Mouse (Mus musculus) ES-Bruce4 (cell line): ENCODE measurements at regions not wholly inside any gene's neighbourhood (a gene's known extent, or its start where the extent isn't known, plus 50 kb on each side); places are given as distances from the start of the nearest gene placed in this dataset.

Experiments
- CTCF ChIP-seq: IDR thresholded peaks from one replicate; pipeline ENCODE4 v1.8.1; 2011; ENCODE audit warnings: low read depth, low read length
- POLR2A ChIP-seq: IDR thresholded peaks from one replicate; pipeline ENCODE4 v1.8.1; 2011; ENCODE audit warnings: low read length; ENCODE audit not compliant: insufficient read depth

DNA sequence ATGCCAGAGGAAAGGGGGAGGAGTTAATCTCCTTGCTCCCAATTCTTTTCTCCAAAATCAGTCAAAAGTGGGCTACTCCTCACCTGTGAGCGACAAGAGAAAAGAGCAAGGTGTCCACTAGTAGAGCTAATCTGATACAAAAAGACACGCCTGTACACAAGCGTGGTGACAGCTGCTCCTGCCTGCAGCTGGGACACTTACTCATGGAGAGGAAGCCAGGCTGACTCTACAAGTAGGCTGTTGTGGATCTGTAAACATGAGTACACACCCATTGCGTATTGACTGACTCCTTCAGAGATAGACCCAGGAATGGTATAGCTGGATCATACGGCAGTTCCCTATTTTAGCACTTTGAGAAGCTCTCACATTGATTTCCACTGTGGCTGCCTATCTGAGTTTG, 129.7 kb downstream of the Nuak1 start:
- TF ChIP-seq POLR2A (no peak), CTCF (no peak)
